Mouse (Mus musculus) ovary, postnatal 36 days (tissue): ENCODE data around the gene Drc1.

Source experiments
- DNase-seq: peaks from one replicate; pipeline ENCODE4 v3.0.0; 2022; ENCODE audit warnings: low spot score, mixed read lengths

Gene Drc1

GRCm38 (mm10) chr5:30415876-30416275, 134.7 kb downstream of the Drc1 start:
- no peak for DNase-seq
